Mouse (Mus musculus) erythroblast, embryonic 14.5 days (primary cell): ENCODE results near the gene Zfp239.

Experiments
- GATA1 ChIP-seq: IDR thresholded peaks from 2 replicates; pipeline ENCODE4 v1.6.1; 2012; ENCODE audit warnings: low read length, inconsistent platforms, mixed read lengths
- TAL1 ChIP-seq: IDR thresholded peaks from 3 replicates; pipeline ENCODE4 v1.6.1; 2012; ENCODE audit warnings: low read length, inconsistent platforms, mixed read lengths

DNA sequence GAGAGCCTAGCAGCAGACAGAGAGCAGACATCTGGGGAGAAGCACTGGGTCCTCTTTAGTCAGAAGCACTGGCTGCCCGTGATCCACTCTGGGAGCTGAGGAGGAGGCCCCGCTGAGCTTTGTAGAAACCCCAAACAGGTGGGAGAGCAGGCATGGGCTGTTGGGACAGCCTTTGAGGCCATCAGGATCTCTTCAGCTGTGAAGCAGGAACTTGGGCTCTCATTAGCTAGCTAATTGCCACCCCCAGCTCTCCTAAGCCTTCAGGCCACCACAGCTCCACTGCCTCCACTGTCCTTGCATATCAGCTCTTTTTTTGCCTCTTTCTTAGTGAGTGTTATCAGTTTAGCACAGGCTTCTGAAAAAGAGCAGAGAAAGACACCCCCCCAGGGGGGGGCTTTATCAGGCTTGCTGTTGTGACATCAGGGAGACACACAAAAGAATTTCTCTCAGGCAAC is 26.8 kb downstream of the Zfp239 start:
- peak; percentile 52; the same call in 2 of the 3 replicates for TF ChIP-seq TAL1
- TF ChIP-seq GATA1 = peak; percentile 46; the same call in 1 of the 2 replicates
